Mouse (Mus musculus): ENCODE data around the gene Slc12a4. TPM values are rescaled to one million over a fixed set of nuclear protein-coding genes. Genes with fewer than 3 reads are reported as not detected.
"Not testable (repeated sequence)": the region's sequence is repeated elsewhere in the genome, so short reads cannot be mapped to it uniquely, and the experiment has no call there.

Gene Slc12a4
- polyA plus RNA-seq, 1 experiment from 2014 or later: 56.3 TPM

DNA sequence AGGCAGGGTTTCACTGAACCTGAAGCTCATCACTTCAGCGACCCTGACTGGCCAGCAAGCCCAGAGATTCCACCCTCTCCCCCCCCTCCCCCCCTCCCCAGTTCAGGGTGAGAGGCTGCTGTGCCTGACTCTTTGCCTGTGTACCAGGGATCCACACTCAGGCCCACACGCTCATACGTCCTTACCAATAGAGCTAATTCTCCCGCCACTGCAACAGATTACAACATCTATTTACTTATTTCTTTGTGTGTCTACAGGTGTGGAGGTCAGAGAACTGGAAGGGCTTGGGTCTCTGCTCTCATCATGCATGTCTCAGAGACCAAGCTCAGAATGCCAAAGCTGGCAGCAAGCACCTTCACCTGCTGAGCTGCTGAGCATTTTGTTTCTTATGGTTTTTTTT lies 27.3 kb upstream of the Slc12a4 start:
- Histone ChIP-seq H3K27me3 (no peaks in the 10 kb centered on the region; the same call in 1 of the 2 replicates), H3K9me3 (no peaks in the 10 kb centered on the region), H3K4me3 (no peak overlapping the region), H3K27ac (no peak overlapping the region), H3K4me2 (replicated peaks) (no peak overlapping the region), H3K36me3 (no peaks in the 10 kb centered on the region), H3K9ac (no peak overlapping the region), H3K4me1 (no peaks in the 10 kb centered on the region)
- no peak for ATAC-seq (ENCODE audit: low FRiP score, low read depth)
- WGBS: 76% methylated on average over 4 of the region's 4 CpGs

DNA sequence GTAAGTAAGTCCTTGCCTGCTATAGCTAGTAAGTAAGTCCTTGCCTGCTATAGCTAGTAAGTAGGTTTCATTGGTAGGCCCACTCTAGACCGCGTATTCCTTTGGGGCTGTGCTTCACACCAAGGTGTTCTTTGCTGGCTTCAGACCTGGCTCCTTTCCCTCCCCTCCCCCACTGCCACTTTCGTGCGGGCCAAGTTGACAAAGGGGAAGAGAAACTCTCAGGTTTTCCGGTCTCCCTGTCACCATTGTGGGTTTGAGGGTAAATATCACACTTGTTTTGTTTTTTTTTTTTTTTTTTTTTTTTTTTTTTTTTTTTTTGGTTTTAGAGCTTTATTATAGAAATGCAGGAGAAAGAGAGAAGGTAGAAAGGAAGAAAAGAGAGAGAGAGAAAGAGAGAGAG lies 26.6 kb upstream of the Slc12a4 start:
- 64% methylated on average over 5 of the region's 5 CpGs for WGBS
- H3K27me3 ChIP-seq: no peaks in the 10 kb centered on the region; the same call in 1 of the 2 replicates
- ATAC-seq (ENCODE audit: low FRiP score, low read depth): no peak
- no peak overlapping the region for H3K27ac ChIP-seq
- H3K4me2 ChIP-seq (replicated peaks): no peak overlapping the region
- no peaks in the 10 kb centered on the region for H3K9me3 ChIP-seq
- H3K4me3 ChIP-seq: no peak overlapping the region
- H3K36me3 ChIP-seq: no peaks in the 10 kb centered on the region
- H3K4me1 ChIP-seq: no peaks in the 10 kb centered on the region
- no peak overlapping the region for H3K9ac ChIP-seq

DNA sequence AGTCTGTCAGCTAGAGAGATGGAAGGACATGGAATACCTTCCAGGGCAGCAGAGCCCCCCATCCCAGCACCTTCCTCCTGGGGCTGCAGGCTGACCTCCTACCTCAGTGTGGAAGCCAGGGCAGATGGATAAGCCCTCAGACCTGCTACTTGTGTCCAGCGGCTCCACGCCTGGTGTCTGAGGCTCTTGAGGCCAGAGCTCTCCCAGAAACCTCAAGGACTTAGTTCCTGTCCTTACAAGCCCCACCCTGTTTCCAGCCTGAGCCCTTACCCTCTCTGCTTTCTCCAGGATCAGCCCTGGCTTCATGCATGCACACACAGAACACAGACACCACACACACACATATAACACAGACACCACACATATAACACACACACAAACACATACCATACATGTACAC lies 25.6 kb upstream of the Slc12a4 start:
- no peak overlapping the region for H3K4me3 ChIP-seq
- H3K27me3 ChIP-seq: no peaks in the 10 kb centered on the region; the same call in 1 of the 2 replicates
- no peaks in the 10 kb centered on the region for H3K36me3 ChIP-seq
- H3K9ac ChIP-seq: no peak overlapping the region
- H3K27ac ChIP-seq: no peak overlapping the region
- no peaks in the 10 kb centered on the region for H3K9me3 ChIP-seq
- 81% methylated on average over 2 of the region's 2 CpGs for WGBS
- H3K4me1 ChIP-seq: no peaks in the 10 kb centered on the region
- H3K4me2 ChIP-seq (replicated peaks): no peak overlapping the region
- ATAC-seq (ENCODE audit: low FRiP score, low read depth): no peak

DNA sequence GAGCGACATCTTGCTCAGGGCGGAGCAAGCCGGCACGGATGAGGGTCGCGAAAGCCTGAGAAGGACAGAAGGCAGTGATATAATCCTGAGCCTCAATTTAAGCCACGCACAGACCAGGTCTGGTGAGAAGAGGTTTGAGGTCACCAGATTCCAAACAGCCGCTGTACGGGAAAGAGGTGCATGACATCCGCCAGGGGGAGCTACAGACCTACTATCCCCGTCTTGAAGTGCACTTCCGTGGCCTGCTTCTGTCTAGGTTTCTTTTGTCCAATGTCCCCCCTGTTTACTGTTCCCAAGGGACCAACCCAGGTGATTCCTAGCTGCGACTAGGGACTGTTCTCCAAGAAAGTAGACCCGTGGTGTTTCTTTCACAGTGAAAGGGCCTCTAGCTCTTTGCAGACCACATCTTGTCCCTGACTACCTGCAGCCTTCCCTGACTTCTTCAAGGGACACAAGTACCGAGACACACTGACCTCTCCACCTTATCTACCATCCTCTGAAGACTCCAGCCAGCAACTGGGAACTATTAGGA lies 25.0 kb upstream of the Slc12a4 start, which contains the start of gene Dus2:
Gene Dus2, plus strand, starts transcription at position 482 of the 532 bp plus-strand sequence.
- no peak within 1 kb of the TSS for H3K27ac ChIP-seq
- peak within 1 kb of the TSS; percentile 39 for H3K4me2 ChIP-seq (replicated peaks)
- no peaks in the 10 kb centered on the region for H3K36me3 ChIP-seq
- 11% methylated on average over 15 of the region's 15 CpGs for WGBS
- no peaks in the 10 kb centered on the region; the same call in 1 of the 2 replicates for H3K27me3 ChIP-seq
- H3K4me1 ChIP-seq: no peaks in the 10 kb centered on the region
- peak; percentile 36; the same call in 1 of the 2 replicates for ATAC-seq (ENCODE audit: low FRiP score, low read depth)
- H3K4me3 ChIP-seq: no peak within 1 kb of the TSS
- H3K9ac ChIP-seq: peak within 1 kb of the TSS; percentile 31; the same call in 1 of the 2 replicates
- H3K9me3 ChIP-seq: no peaks in the 10 kb centered on the region

DNA sequence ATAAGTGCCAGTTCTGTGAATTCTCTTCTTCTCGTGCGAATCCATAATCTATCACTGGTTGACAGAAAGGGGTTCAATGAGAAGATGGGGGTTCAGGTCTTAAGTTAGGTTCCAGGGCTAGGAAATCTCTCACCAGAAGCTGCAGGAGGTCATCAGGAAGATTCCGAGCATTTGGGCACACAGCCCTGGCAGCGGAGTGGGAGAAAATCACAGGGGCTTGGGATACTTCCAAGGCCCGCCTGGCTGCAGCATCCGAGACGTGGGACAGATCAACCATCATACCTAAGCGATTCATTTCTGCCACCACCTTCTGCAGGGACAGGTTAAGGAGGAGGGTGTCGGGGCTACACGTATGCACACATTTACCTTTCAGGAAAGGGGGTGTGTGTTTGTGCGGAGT lies 22.6 kb upstream of the Slc12a4 start:
- H3K9ac ChIP-seq: no peak overlapping the region
- no peaks in the 10 kb centered on the region for H3K4me1 ChIP-seq
- H3K4me3 ChIP-seq: no peak overlapping the region
- no peaks in the 10 kb centered on the region for H3K9me3 ChIP-seq
- ATAC-seq (ENCODE audit: low FRiP score, low read depth): no peak
- H3K27ac ChIP-seq: no peak overlapping the region
- H3K27me3 ChIP-seq: no peaks in the 10 kb centered on the region; the same call in 1 of the 2 replicates
- 87% methylated on average over 11 of the region's 11 CpGs for WGBS
- H3K4me2 ChIP-seq (replicated peaks): no peak overlapping the region
- H3K36me3 ChIP-seq: no peaks in the 10 kb centered on the region

DNA sequence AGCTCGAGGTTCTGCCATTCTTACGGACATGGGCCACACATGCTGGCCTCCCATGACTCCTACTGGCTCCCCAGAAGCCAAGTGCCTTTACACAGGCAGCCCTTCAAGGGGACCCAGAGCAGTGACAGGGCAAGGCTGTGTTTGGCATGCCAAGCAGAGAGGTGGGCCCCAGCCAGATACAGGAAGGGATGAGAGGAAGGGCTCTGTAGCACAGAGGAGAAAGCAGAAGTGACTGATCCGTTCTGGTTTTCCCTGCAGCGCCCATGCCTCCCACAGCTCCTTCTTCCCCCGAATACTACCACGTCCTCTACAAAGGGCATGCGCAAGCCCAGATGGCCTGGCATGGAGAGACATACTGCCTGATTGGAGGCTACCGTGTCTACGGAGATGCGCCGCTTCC lies 17.5 kb upstream of the Slc12a4 start:
- not testable (repeated sequence) for H3K4me1 ChIP-seq; H3K27me3 ChIP-seq; H3K36me3 ChIP-seq; ATAC-seq (ENCODE audit: low FRiP score, low read depth); H3K9me3 ChIP-seq; H3K4me3 ChIP-seq; H3K9ac ChIP-seq; H3K4me2 ChIP-seq (replicated peaks); H3K27ac ChIP-seq
- WGBS: 77% methylated on average over 11 of the region's 11 CpGs

DNA sequence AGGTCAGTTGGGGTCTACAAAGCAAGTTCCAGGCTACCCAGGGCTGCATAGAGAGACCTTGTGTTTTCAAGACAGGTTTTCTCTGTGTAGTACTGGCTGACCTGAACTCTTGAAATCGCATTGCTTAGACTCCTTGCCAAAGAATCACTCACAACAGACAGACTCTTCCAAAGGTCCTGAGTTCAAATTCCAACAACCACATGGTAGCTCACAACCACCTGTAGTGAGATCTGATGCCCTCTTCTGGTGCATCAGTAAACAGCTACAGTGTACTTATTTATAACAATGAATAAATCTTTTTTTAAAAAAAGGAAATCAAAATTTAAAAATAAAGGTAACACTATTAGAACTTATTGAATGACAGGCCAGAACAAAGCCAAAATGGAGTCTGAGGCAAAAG lies 15.2 kb upstream of the Slc12a4 start:
- 0 out of 2 replicates have a peak, but pooled peaks cover 2% of the 10 kb centered on the region for H3K9me3 ChIP-seq
- no peak for ATAC-seq (ENCODE audit: low FRiP score, low read depth)
- H3K27me3 ChIP-seq: no peaks in the 10 kb centered on the region
- no peak overlapping the region for H3K27ac ChIP-seq
- no peak overlapping the region for H3K9ac ChIP-seq
- no peak overlapping the region for H3K4me3 ChIP-seq
- no peak overlapping the region for H3K4me2 ChIP-seq (replicated peaks)
- 83% methylated on average over 1 of the region's 1 CpGs for WGBS
- no peaks in the 10 kb centered on the region for H3K36me3 ChIP-seq
- H3K4me1 ChIP-seq: no peaks in the 10 kb centered on the region

DNA sequence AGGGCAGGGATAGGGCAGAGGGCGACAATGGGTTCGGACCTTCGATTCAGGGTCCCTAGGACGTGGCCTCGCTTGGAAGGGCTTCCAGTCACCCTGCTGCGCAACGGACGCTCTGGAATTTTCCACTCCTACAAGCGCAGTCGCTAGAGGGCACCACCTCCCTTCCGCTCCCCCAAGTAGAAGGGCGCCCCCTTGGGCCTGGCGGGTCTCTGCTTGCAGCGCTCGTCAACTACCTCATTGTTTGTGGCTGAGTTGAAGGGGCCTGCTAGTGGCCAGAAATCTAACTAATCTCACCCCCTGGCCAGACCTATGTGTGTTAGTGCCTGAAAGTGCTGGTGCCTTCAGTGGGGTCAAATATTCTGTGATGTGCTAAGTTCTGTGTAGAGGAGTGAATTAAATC lies 13.4 kb upstream of the Slc12a4 start, which contains the start of gene Dpep3:
Gene Dpep3, minus strand, starts transcription at position 105 of the 400 bp plus-strand sequence.
- no peak within 1 kb of the TSS for H3K9ac ChIP-seq
- no peaks in the 10 kb centered on the region for H3K4me1 ChIP-seq
- H3K27me3 ChIP-seq: no peaks in the 10 kb centered on the region
- no peaks in the 10 kb centered on the region for H3K36me3 ChIP-seq
- no peak within 1 kb of the TSS for H3K4me3 ChIP-seq
- no peak within 1 kb of the TSS for H3K4me2 ChIP-seq (replicated peaks)
- WGBS: 92% methylated on average over 15 of the region's 15 CpGs
- no peak for ATAC-seq (ENCODE audit: low FRiP score, low read depth)
- no peak within 1 kb of the TSS for H3K27ac ChIP-seq
- H3K9me3 ChIP-seq: 0 out of 2 replicates have a peak, but pooled peaks cover 2% of the 10 kb centered on the region

DNA sequence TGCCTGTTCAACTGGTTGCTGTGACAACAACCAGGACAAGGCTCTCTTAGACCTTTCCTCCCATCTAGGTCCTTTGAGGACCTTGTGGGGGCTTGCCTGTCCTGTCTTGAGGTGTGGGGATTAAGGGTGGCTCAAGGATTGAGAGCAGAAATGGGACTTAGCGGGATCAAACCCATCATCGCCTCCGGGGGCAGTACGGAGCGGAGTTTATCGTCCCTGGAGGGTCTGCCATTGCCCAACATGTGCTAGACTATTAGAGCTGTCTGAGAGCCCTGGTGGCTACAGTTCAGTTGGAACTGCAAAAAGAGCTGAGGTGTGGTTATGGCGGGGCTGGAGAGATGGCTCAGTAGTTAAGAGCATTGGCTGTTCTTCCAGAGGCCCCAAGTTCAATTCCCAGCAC lies 9.5 kb upstream of the Slc12a4 start:
- Histone ChIP-seq H3K27ac (no peak overlapping the region), H3K4me3 (no peak overlapping the region)
- 59% methylated on average over 7 of the region's 7 CpGs for WGBS

DNA sequence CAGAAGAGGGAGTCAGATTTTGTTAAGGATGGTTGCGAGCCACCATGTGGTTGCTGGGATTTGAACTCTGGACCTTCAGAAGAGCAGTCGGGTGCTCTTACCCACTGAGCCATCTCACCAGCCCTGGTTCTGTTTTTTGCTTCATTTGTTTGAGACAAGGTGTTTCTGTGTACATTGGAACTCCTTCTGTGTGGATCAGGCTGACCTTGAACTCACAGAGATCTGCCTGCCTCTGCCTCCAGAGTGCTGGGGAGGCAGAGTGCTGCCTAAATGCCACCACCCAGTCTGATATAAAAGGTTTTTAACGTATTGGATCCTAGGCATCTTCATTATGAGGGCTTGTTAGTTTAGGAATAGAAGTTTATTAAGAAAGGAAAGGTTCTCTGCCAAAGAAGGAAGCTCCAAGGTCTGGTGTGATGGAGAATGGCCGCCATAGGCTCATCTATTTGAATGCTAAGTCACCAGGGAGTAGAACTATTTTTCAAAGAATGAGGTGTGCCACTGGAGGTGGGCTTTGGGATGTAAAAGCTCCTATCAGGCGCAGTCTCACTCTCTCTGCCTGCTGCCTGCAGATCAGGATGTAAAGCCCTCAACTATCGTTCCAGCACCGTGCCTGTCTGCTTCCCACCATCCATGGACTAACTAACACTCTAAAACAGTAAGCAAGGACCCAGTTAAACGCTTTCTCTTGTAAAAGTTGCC lies 5.3 kb upstream of the Slc12a4 start:
- Histone ChIP-seq H3K4me3 (no peak overlapping the region), H3K4me1 (peaks cover 11% of the 10 kb centered on the region)
- WGBS: 78% methylated on average over 8 of the region's 8 CpGs

More for the DNA sequence above, 9.5 kb upstream of the Slc12a4 start:
- Histone ChIP-seq H3K27me3 (no peaks in the 10 kb centered on the region), H3K4me1 (no peaks in the 10 kb centered on the region), H3K4me2 (replicated peaks) (no peak overlapping the region), H3K36me3 (no peaks in the 10 kb centered on the region), H3K9me3 (0 out of 2 replicates have a peak, but pooled peaks cover 2% of the 10 kb centered on the region), H3K9ac (no peak overlapping the region)
- no peak for ATAC-seq (ENCODE audit: low FRiP score, low read depth)

DNA sequence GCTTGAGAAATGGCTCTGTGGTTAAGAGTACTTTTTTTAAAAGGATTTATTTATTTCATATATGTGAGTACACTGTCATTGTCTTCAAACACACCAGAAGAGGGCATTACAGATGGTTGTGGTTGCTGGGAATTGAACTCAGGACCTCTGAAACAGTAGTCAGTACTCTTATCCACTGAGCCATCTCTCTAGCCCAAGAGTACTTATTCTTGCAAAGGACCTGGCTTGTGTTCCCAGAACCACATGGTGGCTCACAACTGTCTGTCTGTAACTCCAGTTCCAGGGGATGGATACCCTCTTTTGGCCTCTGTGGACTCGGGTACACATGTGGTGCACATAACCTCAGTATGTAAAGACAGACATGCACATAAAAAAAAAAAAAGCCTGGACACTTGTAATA lies 3.5 kb upstream of the Slc12a4 start:
- Histone ChIP-seq H3K4me3 (no peak overlapping the region), H3K27ac (no peak overlapping the region), H3K9me3 (no peaks in the 10 kb centered on the region), H3K4me2 (replicated peaks) (no peak overlapping the region), H3K27me3 (no peaks in the 10 kb centered on the region), H3K9ac (no peak overlapping the region), H3K4me1 (peaks cover 21% of the 10 kb centered on the region), H3K36me3 (no peaks in the 10 kb centered on the region)
- 84% methylated on average over 1 of the region's 1 CpGs for WGBS
- no peak for ATAC-seq (ENCODE audit: low FRiP score, low read depth)

More for the DNA sequence above, 5.3 kb upstream of the Slc12a4 start:
- Histone ChIP-seq H3K9me3 (no peaks in the 10 kb centered on the region), H3K36me3 (no peaks in the 10 kb centered on the region), H3K27ac (no peak overlapping the region), H3K27me3 (no peaks in the 10 kb centered on the region), H3K4me2 (replicated peaks) (no peak overlapping the region), H3K9ac (no peak overlapping the region)
- ATAC-seq (ENCODE audit: low FRiP score, low read depth): no peak

DNA sequence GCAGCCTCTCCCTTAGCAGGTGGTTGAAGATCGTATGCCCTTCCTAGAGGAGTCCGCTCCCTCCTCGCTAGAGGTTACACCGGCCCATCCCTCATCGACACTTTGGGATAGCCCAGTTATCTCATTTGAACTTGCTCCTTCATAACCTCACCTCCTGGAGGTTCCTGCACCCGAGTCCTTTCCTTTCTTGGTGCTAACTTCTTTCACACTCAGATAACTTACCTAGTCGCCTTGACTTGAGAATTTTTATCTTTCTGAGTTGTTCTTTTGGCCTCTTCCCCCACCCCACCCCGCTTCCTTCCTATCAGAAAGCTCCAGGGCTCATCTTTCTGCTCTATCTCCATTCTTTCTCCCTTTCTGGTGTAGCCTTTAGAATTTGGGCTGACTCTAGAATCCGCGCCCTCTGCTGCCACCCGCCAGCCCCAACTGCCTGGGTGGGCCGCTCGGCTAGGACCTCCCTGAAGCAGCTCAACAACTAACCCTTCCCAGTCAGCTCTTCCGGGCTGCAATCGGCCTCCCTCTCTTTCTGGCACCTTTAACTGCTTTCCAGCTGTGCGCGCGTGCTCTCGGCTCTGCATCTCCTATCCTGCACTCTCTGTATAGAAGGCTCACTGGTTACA lies 905 bp upstream of the Slc12a4 start:
- Histone ChIP-seq H3K27ac (peak overlapping the region; percentile 63), H3K4me1 (peaks cover 40% of the 10 kb centered on the region), H3K9ac (no peak overlapping the region; the same call in 1 of the 2 replicates), H3K36me3 (no peaks in the 10 kb centered on the region), H3K27me3 (no peaks in the 10 kb centered on the region), H3K4me3 (peak overlapping the region; percentile 81), H3K9me3 (no peaks in the 10 kb centered on the region), H3K4me2 (replicated peaks) (peak overlapping the region; percentile 71)
- WGBS: 5% methylated on average over 19 of the region's 19 CpGs
- peak; percentile 35; the same call in 1 of the 2 replicates for ATAC-seq (ENCODE audit: low FRiP score, low read depth)
